Mouse (Mus musculus) olfactory bulb, adult 2 months (tissue): ENCODE results near the gene 2610301B20Rik. TPM values are rescaled to one million over a fixed set of nuclear protein-coding genes. Genes with fewer than 3 reads are reported as not detected.
"Not testable (repeated sequence)": the region's sequence is repeated elsewhere in the genome, so short reads cannot be mapped to it uniquely, and the experiment has no call there.

ENCODE experiments used
- H3K27ac ChIP-seq: fragments of 200-500 bp; 2 replicates; pipeline ENCODE4 v1.5.1; 2012; ENCODE audit warnings: low read depth, low read length; ENCODE audit not compliant: insufficient read depth
- H3K4me1 ChIP-seq: fragments of 200-500 bp; 2 replicates; pipeline ENCODE4 v1.6.1; 2012; ENCODE audit warnings: low read length; ENCODE audit not compliant: control insufficient read depth, insufficient read depth
- H3K4me3 ChIP-seq: fragments of 200-500 bp; 2 replicates; pipeline ENCODE4 v1.5.1; 2012; ENCODE audit warnings: mild to moderate bottlenecking, low read depth, low read length, moderate library complexity; ENCODE audit not compliant: insufficient read depth
- CTCF ChIP-seq: fragments of 200-500 bp; IDR thresholded peaks from 2 replicates; pipeline ENCODE4 v1.5.1; 2012; ENCODE audit warnings: low read depth, mild to moderate bottlenecking, low read length, moderate library complexity; ENCODE audit not compliant: insufficient read depth
- POLR2A ChIP-seq: fragments of 200-500 bp; IDR thresholded peaks from 2 replicates; pipeline ENCODE4 v1.6.1; 2012; ENCODE audit warnings: mild to moderate bottlenecking, low read depth, low read length, moderate library complexity; ENCODE audit not compliant: insufficient read depth
- WGBS: fragments of 180-500 bp; shearing (Covaris S2); methylation state at CpG from one replicate; pipeline ENCODE4 v1.1.7; 2018; 5-methylcytosine and 5-hydroxymethylcytosine counted together
- polyA plus RNA-seq: library from polyadenylated mRNA; stranded (reverse); fragments of >200 nt; gene quantifications from 2 replicates; pipeline ENCODE4 v1.2.4, GENCODE M21; 2012; ENCODE audit warnings: low replicate concordance; ENCODE audit not compliant: missing spikeins, insufficient read depth, insufficient read length

The 2610301B20Rik gene
- not detected in 2 replicates for polyA plus RNA-seq

DNA sequence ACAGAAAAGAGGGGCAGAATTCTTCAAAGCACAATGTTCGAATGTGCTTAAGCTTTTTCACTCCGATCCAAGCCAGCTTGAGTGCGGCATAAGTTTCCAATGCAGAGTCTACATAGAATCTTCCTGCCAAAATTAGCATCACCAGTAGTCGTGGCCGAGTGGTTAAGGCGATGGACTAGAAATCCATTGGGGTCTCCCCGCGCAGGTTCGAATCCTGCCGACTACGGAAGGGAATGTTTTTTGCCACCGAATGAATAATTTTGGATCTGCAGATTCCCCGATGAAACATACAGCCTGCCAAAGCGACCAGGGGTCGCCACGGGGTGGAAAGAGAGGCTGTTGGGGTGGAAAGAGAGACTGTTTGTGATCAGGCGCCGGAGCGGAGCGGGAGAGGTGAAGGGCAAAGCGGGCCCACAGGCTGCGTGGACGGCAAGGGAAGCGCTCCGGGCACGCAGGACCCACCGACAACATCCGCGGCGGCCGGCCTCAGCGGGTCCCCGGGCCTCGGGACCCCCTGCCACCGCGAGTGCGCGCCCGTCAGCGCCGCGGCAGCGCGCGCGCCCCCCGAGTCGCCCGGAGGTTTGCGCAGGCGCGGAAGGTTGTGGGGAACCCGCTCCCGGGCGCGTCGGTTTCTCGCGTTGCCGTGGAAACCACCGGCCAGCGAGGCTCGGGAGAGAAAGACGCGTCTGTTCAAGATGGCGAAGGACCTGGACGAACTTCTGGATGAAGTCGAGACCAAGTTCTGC, at the start of gene 2610301B20Rik:
2610301B20Rik (plus strand) TSS at position 579 of the 746 bp plus-strand sequence.
- Histone ChIP-seq H3K4me3 (peak within 1 kb of the TSS; percentile 93), H3K4me1 (no peaks in the 10 kb centered on the region; the same call in 1 of the 2 replicates), H3K27ac (peak within 1 kb of the TSS; percentile 99)
- TF ChIP-seq POLR2A: peak; percentile 88
- TF ChIP-seq CTCF: no peak
- WGBS: under 1% methylated on average over 68 of the region's 68 CpGs

DNA sequence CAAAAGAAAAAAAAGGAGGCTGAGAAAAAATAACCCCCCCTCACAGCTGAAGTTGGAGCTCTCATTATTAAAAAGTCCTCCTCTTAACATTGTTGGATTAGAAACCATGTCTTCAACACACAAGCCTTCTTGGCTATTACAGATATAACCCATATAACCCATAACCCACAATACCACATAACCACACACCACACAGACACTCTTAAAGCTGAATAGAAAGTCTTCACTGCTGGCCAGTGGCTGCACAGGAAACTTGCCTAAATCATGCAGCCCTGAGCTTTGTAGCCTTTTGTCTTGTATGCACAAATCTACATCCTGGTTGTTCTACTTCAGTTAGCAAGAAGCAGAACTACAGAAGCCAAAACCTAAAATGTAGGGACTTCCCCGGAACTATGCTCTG, 41.0 kb upstream of the 2610301B20Rik start:
- TF ChIP-seq POLR2A (no peak), CTCF (no peak)
- Histone ChIP-seq H3K27ac (no peak overlapping the region), H3K4me3 (no peak overlapping the region), H3K4me1 (no peaks in the 10 kb centered on the region)
- WGBS: 79% methylated on average over 1 of the region's 1 CpGs

DNA sequence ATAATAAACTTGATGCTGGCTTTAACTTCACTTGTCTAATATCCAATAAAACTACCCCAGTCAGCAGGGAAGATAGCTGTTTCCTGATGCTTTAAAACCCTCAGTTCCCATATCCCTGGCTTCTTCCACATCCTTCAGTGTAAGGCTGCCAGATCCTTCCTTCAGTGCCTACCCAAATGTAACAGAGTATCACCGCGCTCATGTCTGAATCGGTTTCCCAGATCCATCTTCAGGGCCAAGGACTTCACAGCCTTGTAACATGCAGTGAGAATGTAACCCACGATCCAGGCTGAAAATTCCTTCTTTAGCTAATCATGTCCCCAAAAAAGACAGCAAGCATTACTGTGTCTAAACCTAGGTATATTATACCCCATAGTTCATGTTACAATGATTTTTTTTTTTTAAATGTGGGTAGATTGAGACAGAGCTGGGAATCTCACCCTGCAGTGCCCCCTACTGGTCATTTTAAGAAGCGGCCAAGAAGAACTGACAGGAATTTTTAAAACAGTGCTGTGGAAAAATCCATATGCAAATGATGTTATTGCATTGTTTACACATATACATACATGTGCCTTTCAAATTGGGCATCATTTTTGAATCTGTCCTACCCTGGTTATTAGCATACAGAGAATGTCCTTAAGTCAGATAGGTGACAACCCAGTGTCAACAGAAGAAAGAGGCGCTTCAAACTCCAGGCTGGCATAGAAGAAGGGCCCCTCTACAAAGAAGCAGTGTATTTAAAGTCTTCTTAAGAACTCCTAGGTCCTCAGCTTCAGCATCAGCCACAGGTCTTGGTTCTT, 38.8 kb upstream of the 2610301B20Rik start:
- Histone ChIP-seq H3K4me3 (no peak overlapping the region), H3K27ac (no peak overlapping the region), H3K4me1 (no peaks in the 10 kb centered on the region)
- TF ChIP-seq POLR2A (no peak), CTCF (no peak)
- 71% methylated on average over 6 of the region's 6 CpGs for WGBS

DNA sequence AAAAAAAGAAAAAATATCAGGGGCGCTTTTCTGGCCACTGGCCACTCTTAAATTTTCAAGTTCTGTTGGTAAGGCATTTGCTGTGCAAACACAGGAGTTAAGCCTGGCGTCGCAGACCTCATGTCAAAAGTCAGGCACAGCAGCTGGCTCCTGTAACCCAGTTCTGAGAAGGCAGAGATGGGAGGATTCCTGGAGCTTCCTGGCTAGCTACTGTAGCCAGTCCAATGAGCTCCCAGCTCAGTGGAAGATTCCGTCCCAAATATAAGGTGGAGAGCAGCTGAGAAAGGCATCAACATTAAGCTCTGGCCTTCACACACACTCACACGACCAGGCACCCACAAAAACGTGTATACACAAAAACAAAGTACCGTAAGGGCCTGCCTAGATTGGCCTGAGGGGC, 28.4 kb upstream of the 2610301B20Rik start:
- Histone ChIP-seq H3K4me3 (no peak overlapping the region), H3K27ac (no peak overlapping the region), H3K4me1 (no peaks in the 10 kb centered on the region)
- WGBS: 89% methylated on average over 7 of the region's 7 CpGs
- TF ChIP-seq POLR2A (no peak), CTCF (no peak)

DNA sequence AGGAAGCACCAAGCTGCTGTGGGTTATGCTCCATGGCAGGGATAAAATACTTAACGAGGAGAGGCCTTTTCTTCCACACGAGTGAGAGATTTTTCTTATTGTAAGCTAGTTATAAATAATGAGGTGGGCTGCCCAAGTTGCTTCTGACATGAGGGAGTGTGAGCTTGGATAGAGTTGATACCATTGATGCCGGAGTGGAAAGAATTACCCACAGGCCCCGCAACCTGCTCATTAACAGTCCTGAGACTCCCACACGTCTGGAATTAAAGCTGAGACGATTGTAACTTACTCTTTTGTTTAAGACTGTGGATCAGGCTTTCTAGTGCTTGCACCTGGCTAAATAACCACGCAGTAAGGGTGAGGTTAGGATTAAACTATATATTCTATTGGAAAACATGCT, 24.5 kb upstream of the 2610301B20Rik start:
- TF ChIP-seq POLR2A (no peak), CTCF (no peak)
- WGBS: 24% methylated on average over 7 of the region's 7 CpGs
- H3K27ac ChIP-seq: no peak overlapping the region; the same call in 1 of the 2 replicates
- no peaks in the 10 kb centered on the region for H3K4me1 ChIP-seq
- no peak overlapping the region for H3K4me3 ChIP-seq

DNA sequence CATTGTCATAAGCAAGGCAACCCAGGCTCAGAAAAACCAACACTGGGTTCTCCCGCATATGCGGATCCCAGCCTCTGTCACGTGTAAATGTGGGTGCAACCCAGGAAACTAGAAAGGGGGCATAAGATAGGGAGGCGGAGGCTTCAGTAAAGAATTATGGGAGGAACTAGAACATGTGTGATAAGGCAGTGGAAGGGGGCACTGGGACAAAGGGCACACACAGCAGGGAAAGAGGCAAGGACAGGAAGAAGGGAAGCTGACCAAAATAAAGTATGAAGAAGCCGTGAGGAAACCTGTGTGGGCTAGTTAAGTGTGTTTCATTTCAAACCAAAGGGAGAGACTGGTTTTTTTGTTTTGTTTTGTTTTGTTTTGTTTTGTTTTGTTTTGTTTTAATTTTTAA, 23.3 kb upstream of the 2610301B20Rik start:
- TF ChIP-seq CTCF: no peak
- TF ChIP-seq POLR2A: no peak
- no peak overlapping the region for H3K27ac ChIP-seq
- no peak overlapping the region for H3K4me3 ChIP-seq
- no peaks in the 10 kb centered on the region for H3K4me1 ChIP-seq
- 82% methylated on average over 5 of the region's 5 CpGs for WGBS

DNA sequence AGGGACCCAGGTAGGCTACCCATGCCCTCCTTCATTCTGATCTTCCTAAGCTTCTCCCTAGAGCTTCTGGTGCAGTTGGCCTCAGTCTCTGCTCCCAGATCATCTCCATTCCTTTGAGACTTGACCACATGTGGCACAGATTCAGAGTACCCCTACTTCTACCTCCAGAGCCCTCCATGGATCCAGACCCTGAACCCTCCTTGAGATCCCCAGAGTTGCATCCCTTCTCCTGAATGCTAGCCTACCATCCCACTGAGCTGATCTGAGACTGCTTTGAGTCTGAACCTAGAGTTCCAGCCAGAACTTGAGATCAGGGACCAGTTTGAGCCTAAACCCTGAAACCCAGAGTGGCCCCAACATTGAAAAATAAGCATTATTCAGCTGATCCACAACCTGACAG, 15.1 kb upstream of the 2610301B20Rik start:
- H3K27ac ChIP-seq: no peak overlapping the region
- H3K4me3 ChIP-seq: no peak overlapping the region
- TF ChIP-seq POLR2A (no peak), CTCF (no peak)
- no peaks in the 10 kb centered on the region for H3K4me1 ChIP-seq

DNA sequence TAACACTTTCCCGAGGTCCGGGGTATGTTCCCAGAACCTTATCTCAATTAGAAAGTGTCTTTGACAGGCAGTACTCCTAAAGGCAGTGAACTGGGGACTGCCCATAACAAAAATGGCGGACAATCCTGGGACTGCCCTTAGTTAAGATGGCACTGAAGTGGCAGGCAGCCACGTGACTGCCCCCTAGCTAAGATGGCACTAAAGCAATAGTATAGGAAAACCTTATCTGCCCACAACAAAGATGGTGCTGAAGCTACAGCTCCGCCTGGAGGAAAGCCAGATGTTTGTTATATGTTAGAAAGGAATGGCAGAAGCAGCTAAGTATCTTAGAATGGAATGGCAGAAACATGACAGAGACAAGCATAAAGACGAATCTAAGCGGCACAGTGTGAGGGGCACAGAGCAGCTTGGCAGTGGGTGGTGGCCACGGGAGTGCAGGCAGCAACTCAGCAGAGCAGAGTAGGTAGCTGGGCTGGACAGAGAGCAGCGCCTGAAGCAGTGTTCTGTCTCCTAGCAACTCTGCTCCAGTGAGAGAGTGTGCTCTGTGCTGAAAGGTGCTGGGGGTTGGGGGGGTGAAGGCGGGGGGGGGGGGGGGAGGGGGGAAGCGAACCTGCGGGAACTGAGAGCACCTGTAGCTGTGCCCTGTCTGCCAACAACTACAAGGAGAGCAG, 14.3 kb upstream of the 2610301B20Rik start:
- TF ChIP-seq CTCF (no peak), POLR2A (no peak)
- WGBS: 42% methylated on average over 9 of the region's 12 CpGs
- Histone ChIP-seq H3K4me1 (no peaks in the 10 kb centered on the region), H3K27ac (no peak overlapping the region), H3K4me3 (peak overlapping the region; percentile 33)

DNA sequence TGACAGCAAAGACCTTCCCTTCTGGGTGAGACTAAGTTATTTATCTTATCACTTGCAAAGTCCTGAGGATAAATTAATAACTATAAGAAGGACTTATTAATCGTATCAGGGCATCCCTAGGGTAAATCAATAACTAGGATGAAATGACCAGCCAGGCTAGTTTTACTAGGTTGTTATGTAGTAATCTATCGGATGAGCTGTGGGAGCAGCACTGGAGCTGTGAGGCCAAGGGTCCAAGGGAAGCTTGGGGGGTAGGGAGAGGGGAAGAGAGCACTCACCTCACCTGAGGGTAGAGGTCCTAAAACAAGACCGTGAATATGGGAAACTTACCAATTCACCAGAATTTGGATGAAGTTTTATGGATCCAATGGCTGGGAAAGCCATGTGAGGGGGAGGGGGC, 13.5 kb upstream of the 2610301B20Rik start:
- TF ChIP-seq POLR2A (no peak), CTCF (no peak)
- Histone ChIP-seq H3K4me3 (no peak overlapping the region), H3K27ac (no peak overlapping the region), H3K4me1 (no peaks in the 10 kb centered on the region)
- 92% methylated on average over 3 of the region's 3 CpGs for WGBS

DNA sequence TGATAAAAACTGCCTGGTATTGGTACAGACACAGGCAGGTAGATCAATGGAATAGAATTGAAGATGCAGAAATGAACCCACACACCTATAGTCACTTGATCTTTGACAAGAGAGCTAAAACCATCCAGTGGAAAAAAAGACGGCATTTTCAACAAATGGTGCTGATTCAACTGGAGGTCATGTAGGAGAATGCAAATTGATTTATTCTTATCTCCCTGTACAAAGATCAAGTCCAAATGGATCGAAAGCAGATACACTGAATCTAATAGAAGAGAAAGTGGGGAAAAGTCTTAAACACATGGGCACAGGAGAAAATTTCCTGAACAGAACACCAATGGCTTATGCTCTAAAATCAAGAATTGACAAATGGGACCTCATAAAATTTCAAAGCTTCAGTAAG, 11.4 kb upstream of the 2610301B20Rik start:
- H3K4me1 ChIP-seq, H3K4me3 ChIP-seq, H3K27ac ChIP-seq: not testable (repeated sequence)
- WGBS: 96% methylated on average over 2 of the region's 2 CpGs
